Mouse (Mus musculus): ENCODE measurements around the gene Aimp2. TPM values are rescaled to one million over a fixed set of nuclear protein-coding genes. Genes with fewer than 3 reads are reported as not detected.

Gene Aimp2
- 127 and 134 TPM in 2 replicates for polyA plus RNA-seq (2016; fragmentation: Nextera tagmentation; extraction: Ambion mirVana)

GRCm38 (mm10) chr5:143909417-143910400 is at the start of gene Aimp2, which contains the start of gene Pms2:
Gene Aimp2 (minus strand): TSS chr5:143909847.
Gene Pms2 (plus strand): TSS chr5:143909964.
- under 1% methylated on average over 70 of the region's 70 CpGs for WGBS
- Histone ChIP-seq H3K9me3 (no peaks in the 10 kb centered on the region), H3K36me3 (peaks cover 48% of the 10 kb centered on the region), H3K4me3 (peak within 1 kb of the TSS; percentile 80), H3K27ac (peak within 1 kb of the TSS; percentile 83), H3K27me3 (ENCODE audit: insufficient read depth, poor library complexity, severe bottlenecking) (no peaks in the 10 kb centered on the region), H3K4me1 (replicated peaks) (peaks cover 26% of the 10 kb centered on the region)
- DNase-seq (ENCODE audit: low spot score) = peak; percentile 97

- Histone ChIP-seq H3K4me3 (no peak overlapping the region), H3K36me3 (no peaks in the 10 kb centered on the region), H3K9me3 (peaks cover 21% of the 10 kb centered on the region; the same call in 1 of the 2 replicates), H3K27me3 (ENCODE audit: insufficient read depth, poor library complexity, severe bottlenecking) (no peaks in the 10 kb centered on the region), H3K27ac (no peak overlapping the region), H3K4me1 (replicated peaks) (no peaks in the 10 kb centered on the region)
- WGBS = 89% methylated on average over 6 of the region's 6 CpGs
- DNase-seq (ENCODE audit: low spot score) = no peak
These were observed 47.5 kb upstream of the Aimp2 start for GRCm38 (mm10) chr5:143957101-143957500.

- Histone ChIP-seq H3K4me3 (no peak overlapping the region), H3K27me3 (ENCODE audit: insufficient read depth, poor library complexity, severe bottlenecking) (no peaks in the 10 kb centered on the region), H3K9me3 (no peaks in the 10 kb centered on the region), H3K27ac (no peak overlapping the region), H3K4me1 (replicated peaks) (no peaks in the 10 kb centered on the region), H3K36me3 (no peaks in the 10 kb centered on the region)
- 43% methylated on average over 5 of the region's 5 CpGs for WGBS
- DNase-seq (ENCODE audit: low spot score) = no peak
These were observed 40.4 kb upstream of the Aimp2 start for GRCm38 (mm10) chr5:143950016-143950415.

GRCm38 (mm10) chr5:143948361-143948760 is 38.7 kb upstream of the Aimp2 start:
- no peaks in the 10 kb centered on the region for H3K27me3 ChIP-seq (ENCODE audit: insufficient read depth, poor library complexity, severe bottlenecking)
- H3K27ac ChIP-seq = no peak overlapping the region
- DNase-seq (ENCODE audit: low spot score) = no peak
- H3K9me3 ChIP-seq = no peaks in the 10 kb centered on the region
- no peaks in the 10 kb centered on the region for H3K36me3 ChIP-seq
- 88% methylated on average over 12 of the region's 12 CpGs for WGBS
- no peaks in the 10 kb centered on the region for H3K4me1 ChIP-seq (replicated peaks)
- no peak overlapping the region for H3K4me3 ChIP-seq

GRCm38 (mm10) chr5:143943231-143944125 is 33.8 kb upstream of the Aimp2 start:
- WGBS = 89% methylated on average over 14 of the region's 14 CpGs
- no peak for DNase-seq (ENCODE audit: low spot score)
- no peaks in the 10 kb centered on the region for H3K27me3 ChIP-seq (ENCODE audit: insufficient read depth, poor library complexity, severe bottlenecking)

GRCm38 (mm10) chr5:143941588-143941987 is 31.9 kb upstream of the Aimp2 start:
- DNase-seq (ENCODE audit: low spot score) = no peak
- 21% methylated on average over 10 of the region's 10 CpGs for WGBS
- no peaks in the 10 kb centered on the region for H3K27me3 ChIP-seq (ENCODE audit: insufficient read depth, poor library complexity, severe bottlenecking)

More at GRCm38 (mm10) chr5:143943231-143944125, 33.8 kb upstream of the Aimp2 start:
- Histone ChIP-seq H3K4me3 (no peak overlapping the region), H3K4me1 (replicated peaks) (peaks cover 3% of the 10 kb centered on the region; the same call in 1 of the 2 replicates), H3K27ac (no peak overlapping the region), H3K9me3 (0 out of 2 replicates have a peak, but pooled peaks cover 5% of the 10 kb centered on the region), H3K36me3 (no peaks in the 10 kb centered on the region)

GRCm38 (mm10) chr5:143936156-143936555 is 26.5 kb upstream of the Aimp2 start:
- H3K9me3 ChIP-seq = 0 out of 2 replicates have a peak, but pooled peaks cover 5% of the 10 kb centered on the region
- H3K27me3 ChIP-seq (ENCODE audit: insufficient read depth, poor library complexity, severe bottlenecking) = no peaks in the 10 kb centered on the region
- peaks cover 11% of the 10 kb centered on the region for H3K4me1 ChIP-seq (replicated peaks)
- WGBS = 90% methylated on average over 9 of the region's 9 CpGs
- no peak overlapping the region for H3K27ac ChIP-seq
- no peak overlapping the region for H3K4me3 ChIP-seq
- DNase-seq (ENCODE audit: low spot score) = no peak
- peaks cover 14% of the 10 kb centered on the region for H3K36me3 ChIP-seq

More at GRCm38 (mm10) chr5:143941588-143941987, 31.9 kb upstream of the Aimp2 start:
- Histone ChIP-seq H3K9me3 (0 out of 2 replicates have a peak, but pooled peaks cover 5% of the 10 kb centered on the region), H3K36me3 (no peaks in the 10 kb centered on the region), H3K27ac (no peak overlapping the region), H3K4me3 (no peak overlapping the region), H3K4me1 (replicated peaks) (peaks cover 3% of the 10 kb centered on the region; the same call in 1 of the 2 replicates)

GRCm38 (mm10) chr5:143933875-143934274 is 24.2 kb upstream of the Aimp2 start:
- Histone ChIP-seq H3K4me3 (no peak overlapping the region), H3K27ac (no peak overlapping the region), H3K4me1 (replicated peaks) (peaks cover 11% of the 10 kb centered on the region), H3K27me3 (ENCODE audit: insufficient read depth, poor library complexity, severe bottlenecking) (no peaks in the 10 kb centered on the region), H3K9me3 (no peaks in the 10 kb centered on the region), H3K36me3 (peaks cover 37% of the 10 kb centered on the region)
- WGBS = 88% methylated on average over 1 of the region's 1 CpGs
- no peak for DNase-seq (ENCODE audit: low spot score)

- peaks cover 11% of the 10 kb centered on the region for H3K4me1 ChIP-seq (replicated peaks)
- H3K27ac ChIP-seq = no peak overlapping the region
- 88% methylated on average over 11 of the region's 11 CpGs for WGBS
- peaks cover 41% of the 10 kb centered on the region for H3K36me3 ChIP-seq
- H3K9me3 ChIP-seq = no peaks in the 10 kb centered on the region
- DNase-seq (ENCODE audit: low spot score) = no peak
- H3K4me3 ChIP-seq = no peak overlapping the region
- H3K27me3 ChIP-seq (ENCODE audit: insufficient read depth, poor library complexity, severe bottlenecking) = no peaks in the 10 kb centered on the region
These were observed 23.8 kb upstream of the Aimp2 start for GRCm38 (mm10) chr5:143933414-143933813.

GRCm38 (mm10) chr5:143932831-143933230 is 23.2 kb upstream of the Aimp2 start, which contains the start of gene Rsph10b:
Gene Rsph10b (plus strand): TSS chr5:143933035.
- no peaks in the 10 kb centered on the region for H3K9me3 ChIP-seq
- no peak within 1 kb of the TSS for H3K27ac ChIP-seq
- H3K36me3 ChIP-seq = peaks cover 47% of the 10 kb centered on the region
- H3K27me3 ChIP-seq (ENCODE audit: insufficient read depth, poor library complexity, severe bottlenecking) = no peaks in the 10 kb centered on the region
- WGBS = 18% methylated on average over 8 of the region's 8 CpGs
- peak within 1 kb of the TSS; percentile 20; the same call in 1 of the 2 replicates for H3K4me3 ChIP-seq
- DNase-seq (ENCODE audit: low spot score) = peak; percentile 8
- H3K4me1 ChIP-seq (replicated peaks) = peaks cover 11% of the 10 kb centered on the region

GRCm38 (mm10) chr5:143931863-143932580 is 22.4 kb upstream of the Aimp2 start:
- WGBS = 91% methylated on average over 6 of the region's 6 CpGs
- Histone ChIP-seq H3K36me3 (peaks cover 55% of the 10 kb centered on the region), H3K4me1 (replicated peaks) (peaks cover 11% of the 10 kb centered on the region), H3K27ac (no peak overlapping the region), H3K27me3 (ENCODE audit: insufficient read depth, poor library complexity, severe bottlenecking) (no peaks in the 10 kb centered on the region), H3K4me3 (no peak overlapping the region), H3K9me3 (no peaks in the 10 kb centered on the region)
- no peak for DNase-seq (ENCODE audit: low spot score)

- H3K4me3 ChIP-seq = no peak overlapping the region
- DNase-seq (ENCODE audit: low spot score) = no peak
- H3K36me3 ChIP-seq = peaks cover 69% of the 10 kb centered on the region
- peaks cover 11% of the 10 kb centered on the region for H3K4me1 ChIP-seq (replicated peaks)
- no peaks in the 10 kb centered on the region for H3K9me3 ChIP-seq
- H3K27ac ChIP-seq = no peak overlapping the region
- H3K27me3 ChIP-seq (ENCODE audit: insufficient read depth, poor library complexity, severe bottlenecking) = no peaks in the 10 kb centered on the region
- 94% methylated on average over 12 of the region's 12 CpGs for WGBS
These were observed 21.0 kb upstream of the Aimp2 start for GRCm38 (mm10) chr5:143930656-143931055.

All from hindbrain, embryonic 10.5 days (tissue).